Mouse (Mus musculus): Measurements from ENCODE around the gene Sstr4. TPM values are rescaled to one million over a fixed set of nuclear protein-coding genes. Genes with fewer than 3 reads are reported as not detected.

Sstr4 gene
- polyA plus RNA-seq, 1 experiment from 2014 or later = 3.9 TPM

DNA sequence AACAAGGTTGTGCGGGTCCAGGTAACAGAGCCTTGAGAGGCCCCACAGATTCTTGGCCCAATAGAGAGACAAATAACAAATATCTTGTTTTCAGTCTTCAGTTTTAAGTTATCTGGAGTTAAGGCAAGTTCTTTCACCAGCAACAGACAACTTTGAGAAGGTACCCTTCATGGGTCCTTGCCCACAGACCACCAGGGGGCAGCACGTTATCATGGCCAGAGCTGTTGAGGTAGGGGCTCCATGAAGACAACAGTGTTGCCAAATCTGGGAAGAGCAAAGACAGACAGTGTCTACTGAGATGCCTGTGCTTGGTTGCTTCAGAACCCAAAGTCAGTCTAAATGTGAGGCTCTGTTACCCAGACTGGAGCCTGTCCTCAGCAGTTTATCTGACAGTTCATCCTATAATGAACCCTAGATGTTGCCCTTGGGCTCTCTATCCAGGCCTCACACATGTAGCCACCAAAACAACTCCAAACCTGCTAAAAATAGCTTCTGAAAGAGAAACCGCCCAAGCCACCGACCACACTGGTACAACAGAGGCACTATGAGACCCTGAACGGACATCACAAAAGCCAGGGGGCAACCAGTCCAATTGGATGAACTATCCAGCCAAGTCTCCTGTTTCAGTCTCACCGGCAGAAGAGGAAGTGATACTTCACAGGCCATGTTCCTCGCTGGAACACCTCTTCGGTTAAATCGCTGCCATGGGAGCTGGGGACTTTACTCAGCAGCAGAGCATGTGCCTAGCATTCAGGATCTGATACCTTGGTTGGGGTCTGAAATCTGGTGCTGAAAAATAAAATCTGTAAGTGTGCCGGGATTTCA lies 19.6 kb upstream of the Sstr4 start:
- Histone ChIP-seq H3K9me3 (no peaks in the 10 kb centered on the region), H3K4me2 (no peak overlapping the region), H3K9ac (no peak overlapping the region), H3K27me3 (no peaks in the 10 kb centered on the region; the same call in 1 of the 2 replicates), H3K36me3 (no peaks in the 10 kb centered on the region), H3K4me3 (no peak overlapping the region), H3K27ac (no peak overlapping the region), H3K4me1 (no peaks in the 10 kb centered on the region)
- ATAC-seq (ENCODE audit: insufficient number of reproducible peaks, low FRiP score, low TSS enrichment, low read depth) = peak; percentile 44; the same call in 1 of the 2 replicates
- WGBS = 70% methylated on average over 10 of the region's 10 CpGs

DNA sequence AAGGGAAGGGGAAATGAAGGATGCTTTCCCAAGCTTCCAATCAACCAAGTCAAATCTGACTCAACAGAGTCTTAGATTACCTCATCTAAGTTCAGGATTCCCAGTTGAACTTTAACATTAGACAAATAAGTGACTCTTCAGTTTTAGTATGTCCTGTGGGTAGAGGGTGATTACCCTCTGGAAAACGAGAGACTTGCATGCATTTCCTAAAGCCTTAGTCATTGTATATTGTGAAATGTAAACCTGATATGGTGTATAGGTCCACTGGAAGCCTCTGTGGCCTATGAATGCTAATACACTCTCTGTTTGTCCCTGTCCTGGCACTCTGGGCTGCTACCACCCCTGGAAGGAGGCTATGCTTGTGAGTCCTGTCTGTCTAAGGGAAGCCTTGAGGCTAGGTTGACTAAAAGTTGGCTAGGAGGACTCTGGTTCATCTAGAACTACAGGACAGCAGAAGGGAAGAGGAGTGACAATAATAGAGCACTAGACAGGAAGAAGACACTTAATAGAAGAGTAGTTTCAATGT lies 16.3 kb upstream of the Sstr4 start:
- no peak overlapping the region for H3K27ac ChIP-seq
- no peak overlapping the region for H3K4me3 ChIP-seq
- H3K4me2 ChIP-seq = no peak overlapping the region
- H3K9me3 ChIP-seq = no peaks in the 10 kb centered on the region
- no peaks in the 10 kb centered on the region; the same call in 1 of the 2 replicates for H3K27me3 ChIP-seq
- no peaks in the 10 kb centered on the region for H3K36me3 ChIP-seq
- WGBS = 73% methylated on average over 1 of the region's 1 CpGs
- no peak for ATAC-seq (ENCODE audit: insufficient number of reproducible peaks, low FRiP score, low TSS enrichment, low read depth)
- H3K4me1 ChIP-seq = no peaks in the 10 kb centered on the region
- H3K9ac ChIP-seq = no peak overlapping the region

DNA sequence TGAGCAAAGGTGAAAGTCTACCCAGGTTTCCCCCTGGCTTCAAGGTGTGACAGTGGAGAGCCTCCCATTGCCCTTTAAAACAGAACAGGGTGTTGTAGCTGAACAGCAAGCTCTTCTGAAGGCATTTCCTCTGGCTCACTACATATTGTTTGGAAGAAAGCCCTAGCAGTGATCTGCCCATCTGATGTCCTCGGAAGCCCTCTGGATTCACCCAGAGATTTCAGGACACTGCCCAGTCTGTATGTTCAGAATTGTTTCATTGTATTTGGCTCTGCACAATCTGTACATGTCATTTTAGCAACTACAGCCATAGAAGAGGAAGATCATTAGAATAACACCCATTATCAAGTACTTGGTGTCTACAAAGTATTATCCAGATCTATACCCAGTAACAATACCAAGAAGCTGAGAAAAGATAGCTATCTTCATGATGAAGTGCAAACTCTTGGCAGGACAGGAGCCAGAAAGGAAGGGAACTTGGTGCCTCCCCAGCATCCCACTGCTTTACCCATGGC lies 15.2 kb upstream of the Sstr4 start:
- no peak for ATAC-seq (ENCODE audit: insufficient number of reproducible peaks, low FRiP score, low TSS enrichment, low read depth)
- H3K36me3 ChIP-seq = no peaks in the 10 kb centered on the region
- no peaks in the 10 kb centered on the region for H3K9me3 ChIP-seq
- H3K9ac ChIP-seq = no peak overlapping the region
- no peak overlapping the region for H3K4me2 ChIP-seq
- no peak overlapping the region for H3K27ac ChIP-seq
- H3K4me1 ChIP-seq = no peaks in the 10 kb centered on the region
- 93% methylated on average over 1 of the region's 1 CpGs for WGBS
- no peak overlapping the region for H3K4me3 ChIP-seq
- H3K27me3 ChIP-seq = no peaks in the 10 kb centered on the region; the same call in 1 of the 2 replicates

DNA sequence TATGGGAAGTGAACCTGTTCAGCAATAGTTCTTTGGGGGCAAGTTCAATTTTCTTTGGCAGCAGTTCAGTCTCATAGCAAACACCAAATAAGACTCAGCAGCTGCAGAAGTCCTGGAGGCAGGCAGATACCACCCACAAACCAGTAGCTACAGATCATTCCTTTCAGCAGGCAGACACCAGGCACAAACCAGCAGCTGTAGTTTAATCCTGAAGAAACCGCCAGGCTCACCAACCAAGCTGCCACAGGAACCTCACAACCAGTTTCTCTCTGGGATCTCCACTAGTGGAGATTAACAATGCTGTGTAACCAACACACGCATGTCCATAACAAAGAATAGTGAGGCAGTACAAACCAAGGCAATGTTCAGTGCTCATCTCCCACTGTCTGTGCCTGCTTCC lies 14.1 kb upstream of the Sstr4 start:
- no peaks in the 10 kb centered on the region for H3K36me3 ChIP-seq
- H3K27ac ChIP-seq = no peak overlapping the region
- no peaks in the 10 kb centered on the region for H3K4me1 ChIP-seq
- no peak overlapping the region for H3K9ac ChIP-seq
- 74% methylated on average over 2 of the region's 2 CpGs for WGBS
- no peaks in the 10 kb centered on the region; the same call in 1 of the 2 replicates for H3K27me3 ChIP-seq
- no peaks in the 10 kb centered on the region for H3K9me3 ChIP-seq
- no peak overlapping the region for H3K4me2 ChIP-seq
- ATAC-seq (ENCODE audit: insufficient number of reproducible peaks, low FRiP score, low TSS enrichment, low read depth) = no peak
- H3K4me3 ChIP-seq = no peak overlapping the region

DNA sequence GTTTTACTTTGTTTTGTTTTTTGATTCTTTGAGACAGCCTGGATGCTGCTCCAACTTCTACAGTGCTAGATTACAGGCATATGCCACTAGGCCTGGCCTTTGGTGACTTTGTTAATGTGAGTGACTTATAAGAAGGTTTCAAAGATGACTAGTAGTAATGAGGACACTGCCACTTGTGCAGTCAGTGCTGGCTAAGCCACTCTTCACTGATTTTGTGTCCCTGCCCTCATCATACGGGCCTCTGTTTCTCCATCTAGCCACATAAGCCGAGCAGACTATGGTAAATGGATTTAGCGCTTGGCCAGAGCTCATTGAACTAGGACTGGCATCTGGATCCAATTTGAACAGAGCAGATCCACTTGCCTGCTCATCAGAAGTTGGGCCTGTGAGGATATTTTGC lies 8.7 kb upstream of the Sstr4 start:
- no peak overlapping the region for H3K9ac ChIP-seq
- no peaks in the 10 kb centered on the region for H3K9me3 ChIP-seq
- no peaks in the 10 kb centered on the region for H3K4me1 ChIP-seq
- no peak overlapping the region for H3K4me3 ChIP-seq
- no peaks in the 10 kb centered on the region for H3K27me3 ChIP-seq
- no peaks in the 10 kb centered on the region for H3K36me3 ChIP-seq
- no peak overlapping the region for H3K4me2 ChIP-seq
- WGBS = 38% methylated on average over 3 of the region's 3 CpGs
- no peak overlapping the region for H3K27ac ChIP-seq
- ATAC-seq (ENCODE audit: insufficient number of reproducible peaks, low FRiP score, low TSS enrichment, low read depth) = no peak

DNA sequence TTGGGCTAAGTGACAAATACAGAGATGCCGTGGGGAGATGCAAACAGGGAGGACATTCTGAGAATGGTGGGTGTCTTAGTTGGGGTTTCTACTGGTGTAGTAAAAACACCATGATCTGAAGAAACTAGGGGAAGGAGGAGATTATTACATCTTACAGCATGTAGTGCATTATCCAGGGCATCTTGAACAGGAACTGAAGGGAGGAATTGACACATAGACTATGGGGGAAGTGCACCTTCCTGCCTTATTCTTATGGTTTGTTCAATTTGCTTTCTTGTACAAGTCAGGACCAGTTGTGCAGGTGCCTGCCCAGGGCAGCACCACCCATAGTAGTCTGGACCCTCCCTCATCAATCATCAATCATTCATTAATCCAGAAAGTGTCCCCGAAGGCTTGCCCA lies 8.2 kb upstream of the Sstr4 start:
- H3K4me1 ChIP-seq = no peaks in the 10 kb centered on the region
- no peak for ATAC-seq (ENCODE audit: insufficient number of reproducible peaks, low FRiP score, low TSS enrichment, low read depth)
- H3K9ac ChIP-seq = no peak overlapping the region
- no peak overlapping the region for H3K4me3 ChIP-seq
- no peak overlapping the region for H3K27ac ChIP-seq
- H3K27me3 ChIP-seq = no peaks in the 10 kb centered on the region
- no peaks in the 10 kb centered on the region for H3K36me3 ChIP-seq
- 78% methylated on average over 2 of the region's 2 CpGs for WGBS
- H3K4me2 ChIP-seq = no peak overlapping the region
- no peaks in the 10 kb centered on the region for H3K9me3 ChIP-seq

DNA sequence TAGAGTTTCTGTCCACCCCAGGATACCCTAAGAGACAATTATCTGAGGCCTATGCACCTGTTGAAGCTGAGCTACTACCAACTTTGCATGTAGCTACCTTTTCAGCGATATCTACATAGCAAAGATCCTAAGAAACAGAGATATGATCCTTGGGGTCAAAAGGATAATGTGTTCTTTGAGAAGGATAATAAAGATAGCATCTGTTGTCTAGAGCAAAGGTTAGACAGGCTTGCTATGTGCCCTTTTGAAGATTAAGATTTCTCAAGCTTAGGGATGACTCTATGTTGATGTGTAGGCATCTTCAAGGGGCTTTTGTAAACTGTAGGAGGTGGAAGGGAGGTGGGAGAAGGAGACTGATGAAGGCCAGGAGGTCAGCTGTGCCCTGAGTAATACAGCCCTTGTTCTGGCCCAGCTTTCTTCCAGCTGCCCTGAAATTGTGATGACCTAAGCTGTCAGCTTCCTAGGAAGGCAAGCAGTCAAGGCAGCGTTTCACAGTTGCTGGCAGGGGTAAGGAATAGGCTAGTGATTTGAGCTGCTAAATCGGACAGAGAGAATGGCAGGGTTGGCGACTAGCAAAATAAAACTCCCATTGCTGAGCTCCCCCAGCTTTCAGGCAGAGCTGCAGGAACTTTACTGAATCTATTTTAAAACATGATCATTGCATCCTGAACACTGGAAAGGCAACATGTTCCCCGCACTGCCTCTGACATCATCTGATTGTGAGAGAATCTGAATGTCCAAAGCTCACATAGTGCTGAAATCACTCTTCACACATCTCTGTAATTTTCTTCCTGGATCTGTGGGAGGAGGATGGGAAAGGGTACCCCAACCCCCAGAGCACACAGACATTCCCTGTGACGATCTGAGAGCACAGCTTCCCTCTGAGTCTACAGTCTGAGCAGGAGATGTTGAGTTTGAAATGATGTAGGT lies 7.2 kb upstream of the Sstr4 start:
- WGBS = 72% methylated on average over 6 of the region's 6 CpGs
- Histone ChIP-seq H3K27ac (no peak overlapping the region), H3K4me2 (no peak overlapping the region), H3K27me3 (no peaks in the 10 kb centered on the region), H3K9ac (no peak overlapping the region), H3K36me3 (no peaks in the 10 kb centered on the region), H3K4me3 (no peak overlapping the region), H3K9me3 (no peaks in the 10 kb centered on the region), H3K4me1 (no peaks in the 10 kb centered on the region)
- no peak for ATAC-seq (ENCODE audit: insufficient number of reproducible peaks, low FRiP score, low TSS enrichment, low read depth)

DNA sequence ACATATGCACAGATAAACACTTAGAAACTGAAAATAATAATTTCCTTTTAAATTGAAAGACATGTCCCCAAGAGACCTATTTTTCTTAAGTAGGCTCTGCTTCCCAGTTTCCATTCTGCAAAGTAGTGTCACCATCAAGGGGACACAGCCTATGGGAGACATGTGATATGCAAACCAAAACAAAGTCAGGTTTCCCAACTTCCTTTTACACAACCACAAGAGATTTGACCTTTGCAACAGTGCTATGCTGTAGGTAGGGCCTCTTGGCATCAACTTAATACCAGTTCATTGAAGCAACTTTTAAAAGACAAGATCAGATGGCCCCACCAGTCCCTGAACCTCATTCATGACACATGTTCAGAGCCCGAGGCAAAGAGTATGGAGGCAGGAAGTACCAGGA lies 2.0 kb upstream of the Sstr4 start:
- Histone ChIP-seq H3K9ac (no peak overlapping the region), H3K4me2 (no peak overlapping the region), H3K36me3 (no peaks in the 10 kb centered on the region), H3K27me3 (peaks cover 32% of the 10 kb centered on the region), H3K9me3 (no peaks in the 10 kb centered on the region), H3K27ac (no peak overlapping the region), H3K4me3 (no peak overlapping the region), H3K4me1 (peaks cover 34% of the 10 kb centered on the region)
- 64% methylated on average over 1 of the region's 1 CpGs for WGBS
- ATAC-seq (ENCODE audit: insufficient number of reproducible peaks, low FRiP score, low TSS enrichment, low read depth) = no peak

DNA sequence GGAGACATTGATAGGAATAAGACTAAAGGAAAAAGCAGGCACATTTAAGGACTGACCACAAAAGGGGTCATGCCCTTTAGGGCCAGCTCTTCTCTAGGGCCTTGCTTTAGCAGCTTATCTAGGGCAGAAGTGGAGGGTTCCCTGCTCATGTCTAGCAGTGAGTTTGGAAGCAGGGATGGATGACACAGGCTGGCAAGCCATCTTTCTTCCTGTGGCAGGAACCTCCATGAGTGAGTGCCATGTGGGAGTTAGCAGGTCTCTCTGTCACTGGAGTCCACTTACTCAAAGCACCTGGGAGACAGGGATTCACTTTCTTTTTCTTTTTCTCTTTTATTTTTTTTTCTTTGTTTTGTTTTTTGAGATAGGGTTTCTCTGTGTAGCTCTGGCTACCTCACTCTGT lies 1.3 kb upstream of the Sstr4 start:
- Histone ChIP-seq H3K9ac (no peak overlapping the region), H3K4me1 (peaks cover 37% of the 10 kb centered on the region)
- ATAC-seq (ENCODE audit: insufficient number of reproducible peaks, low FRiP score, low TSS enrichment, low read depth) = no peak

DNA sequence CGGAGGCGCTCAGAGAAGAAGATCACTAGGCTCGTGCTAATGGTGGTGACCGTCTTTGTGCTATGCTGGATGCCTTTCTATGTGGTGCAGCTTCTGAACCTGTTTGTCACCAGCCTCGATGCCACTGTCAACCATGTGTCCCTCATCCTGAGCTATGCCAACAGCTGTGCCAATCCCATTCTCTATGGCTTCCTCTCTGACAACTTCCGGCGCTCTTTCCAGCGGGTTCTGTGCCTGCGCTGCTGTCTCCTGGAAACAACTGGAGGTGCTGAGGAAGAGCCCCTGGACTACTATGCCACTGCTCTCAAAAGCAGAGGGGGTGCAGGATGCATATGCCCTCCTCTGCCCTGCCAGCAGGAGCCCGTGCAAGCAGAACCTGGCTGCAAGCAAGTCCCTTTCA lies 1.1 kb downstream of the Sstr4 start:
- peaks cover 37% of the 10 kb centered on the region for H3K4me1 ChIP-seq
- H3K9ac ChIP-seq = no peak overlapping the region
- peaks cover 32% of the 10 kb centered on the region for H3K27me3 ChIP-seq
- peak overlapping the region; percentile 96 for H3K4me2 ChIP-seq
- ATAC-seq (ENCODE audit: insufficient number of reproducible peaks, low FRiP score, low TSS enrichment, low read depth) = no peak
- WGBS = 68% methylated on average over 10 of the region's 10 CpGs
- H3K4me3 ChIP-seq = peak overlapping the region; percentile 51
- no peaks in the 10 kb centered on the region for H3K36me3 ChIP-seq
- H3K9me3 ChIP-seq = no peaks in the 10 kb centered on the region
- no peak overlapping the region for H3K27ac ChIP-seq

More for the DNA sequence above, 1.3 kb upstream of the Sstr4 start:
- H3K9me3 ChIP-seq = no peaks in the 10 kb centered on the region
- H3K4me2 ChIP-seq = no peak overlapping the region
- peaks cover 32% of the 10 kb centered on the region for H3K27me3 ChIP-seq
- H3K36me3 ChIP-seq = no peaks in the 10 kb centered on the region
- H3K27ac ChIP-seq = no peak overlapping the region
- H3K4me3 ChIP-seq = no peak overlapping the region

DNA sequence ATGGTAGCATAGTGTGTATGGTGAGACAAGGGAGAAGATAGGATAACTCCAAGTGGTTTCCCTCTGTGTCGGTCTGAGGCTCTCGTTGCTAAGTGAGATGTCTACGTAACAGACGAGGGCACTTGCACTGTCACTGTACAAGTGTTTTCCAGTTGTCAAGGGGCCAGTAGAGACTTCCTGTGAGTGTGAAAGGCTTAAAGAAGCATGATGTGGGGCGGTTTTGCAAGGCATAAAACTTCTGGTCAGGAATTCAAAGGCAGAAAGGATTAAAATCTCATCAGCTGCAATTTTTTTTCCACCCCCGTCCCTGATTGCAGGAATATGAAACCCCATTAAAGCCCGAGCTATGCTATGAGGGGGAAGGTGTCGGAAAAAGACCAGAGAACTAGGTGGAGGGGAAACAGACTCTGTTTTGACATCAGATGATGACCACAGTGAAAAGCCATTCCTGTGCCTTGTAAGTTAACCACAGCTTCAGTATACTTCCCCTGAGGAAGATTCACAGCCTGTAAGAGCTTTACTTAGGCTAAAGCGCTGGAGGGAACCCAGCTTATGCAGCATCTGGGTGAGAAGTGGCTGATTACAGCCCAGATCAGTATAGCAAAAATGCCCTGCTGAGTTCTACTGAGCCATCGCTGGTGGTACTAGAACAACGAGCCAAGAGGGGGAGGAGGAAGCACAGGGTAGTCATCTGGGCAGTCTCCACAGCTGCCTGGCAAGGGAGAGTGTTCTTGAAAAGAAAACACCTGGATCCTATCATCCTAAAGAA lies 2.1 kb downstream of the Sstr4 start:
- Histone ChIP-seq H3K36me3 (no peaks in the 10 kb centered on the region), H3K4me1 (peaks cover 37% of the 10 kb centered on the region), H3K9me3 (no peaks in the 10 kb centered on the region), H3K27me3 (peaks cover 32% of the 10 kb centered on the region), H3K4me2 (peak overlapping the region; percentile 96), H3K4me3 (no peak overlapping the region), H3K27ac (0 out of 2 replicates have a peak overlapping the region, but pooled peaks have one; percentile 2), H3K9ac (no peak overlapping the region)
- WGBS = 27% methylated on average over 11 of the region's 11 CpGs
- ATAC-seq (ENCODE audit: insufficient number of reproducible peaks, low FRiP score, low TSS enrichment, low read depth) = peak; percentile 23; the same call in 1 of the 2 replicates

Measured in limb, embryonic 15.5 days (tissue).